In the genomic region with DNA sequence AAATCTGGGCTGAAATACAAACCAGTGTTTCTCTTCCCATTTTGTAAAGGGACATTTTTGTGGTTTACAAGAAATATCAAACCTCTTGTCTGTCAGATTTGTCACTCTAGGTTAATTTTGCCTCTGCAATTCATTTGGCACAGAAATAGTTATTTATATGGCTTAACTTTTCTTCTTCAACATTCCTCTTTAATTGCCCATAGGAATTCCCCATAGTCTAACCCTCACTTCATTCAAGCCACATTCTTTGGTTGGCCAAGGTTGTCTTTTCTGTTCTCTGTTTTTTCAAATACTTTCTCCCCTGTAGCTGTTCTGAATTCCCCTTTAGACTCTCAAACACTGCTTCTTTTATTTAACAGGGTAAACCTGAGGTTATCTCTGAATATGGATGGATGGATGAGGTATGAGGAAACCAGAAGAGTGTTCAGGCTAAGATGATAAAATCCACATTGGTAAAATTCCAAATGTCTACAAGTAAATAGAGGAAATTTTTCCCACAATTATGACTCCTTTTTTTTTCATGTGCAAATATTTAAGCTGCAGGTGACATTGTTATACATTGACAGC, we compare ENCODE assay signal across 29 mouse cellular contexts.
DNase-seq lines count a peak whose midpoint lies in the region; ATAC-seq and TF ChIP-seq lines count a peak whose summit lies in the region.
"Had no signal": no experiment of that assay in that cellular context is flagged by ENCODE, and none has a peak within 500 bp of the region (broad histone marks: within the 10 kb centered on the region; RNA-seq: fewer than 3 reads in every experiment).

No protein-coding gene starts in this region.

- no peak overlapping the region for H3K4me3 ChIP-seq in lung, embryonic 14.5 days (ENCODE audit: low read depth, low read length)
- no peak overlapping the region for H3K4me3 ChIP-seq in stomach, embryonic 15.5 days (replicated peaks)
- no peak overlapping the region for H3K4me3 ChIP-seq in stomach, postnatal 0 days (ENCODE audit: low read depth, low read length)
- no peak overlapping the region for H3K4me3 ChIP-seq in stomach, embryonic 16.5 days (replicated peaks; ENCODE audit: low read length)
- no peak overlapping the region for H3K4me3 ChIP-seq in forebrain, embryonic 16.5 days (replicated peaks; ENCODE audit: low read length)
- H3K4me3 ChIP-seq: embryonic facial prominence, embryonic 15.5 days; erythroblast, embryonic 14.5 days; forebrain, embryonic 13.5 days; heart, adult 2 months; heart, embryonic 10.5 days; heart, embryonic 13.5 days had no signal

- H3K9ac ChIP-seq in lung, embryonic 14.5 days: no peak overlapping the region
- no peak overlapping the region for H3K9ac ChIP-seq in stomach, embryonic 15.5 days
- no peak overlapping the region for H3K9ac ChIP-seq in stomach, postnatal 0 days (ENCODE audit: low read length)
- H3K9ac ChIP-seq in stomach, embryonic 16.5 days (ENCODE audit: low read length): no peak overlapping the region
- H3K9ac ChIP-seq in forebrain, embryonic 16.5 days (replicated peaks; ENCODE audit: low read depth, low read length): no peak overlapping the region
- H3K9ac ChIP-seq: embryonic facial prominence, embryonic 15.5 days; forebrain, embryonic 13.5 days; heart, embryonic 13.5 days; hindbrain, embryonic 14.5 days had no signal

- TF ChIP-seq EP300 in stomach, postnatal 0 days (optimal IDR thresholded peaks at IDR 0.05): no peak

- H3K27me3 ChIP-seq in lung, embryonic 14.5 days (ENCODE audit: insufficient read depth, low read length): no peaks in the 10 kb centered on the region
- H3K27me3 ChIP-seq in stomach, embryonic 15.5 days (replicated peaks): no peaks in the 10 kb centered on the region
- no peaks in the 10 kb centered on the region for H3K27me3 ChIP-seq in stomach, postnatal 0 days (ENCODE audit: control insufficient read depth, insufficient read depth, low read length)
- no peaks in the 10 kb centered on the region for H3K27me3 ChIP-seq in stomach, embryonic 16.5 days (ENCODE audit: control insufficient read depth, insufficient read depth, low read length)
- H3K27me3 ChIP-seq in forebrain, embryonic 16.5 days (replicated peaks; ENCODE audit: control insufficient read depth, insufficient read depth, low read length): no peaks in the 10 kb centered on the region
- H3K27me3 ChIP-seq: embryonic facial prominence, embryonic 15.5 days; forebrain, embryonic 13.5 days; heart, embryonic 13.5 days had no signal

- TF ChIP-seq CTCF in lung, embryonic 14.5 days (IDR thresholded peaks at IDR 0.05; ENCODE audit: low read depth): no peak
- no peak for TF ChIP-seq CTCF in stomach, postnatal 0 days (IDR thresholded peaks at IDR 0.05; ENCODE audit: low read depth)

- no peak; the same call in 1 of the 2 replicates for ATAC-seq in lung, embryonic 14.5 days (ENCODE audit: insufficient read depth)
- peak; percentile 72 for ATAC-seq in stomach, embryonic 15.5 days (ENCODE audit: insufficient read depth, low FRiP score, low read depth)
- ATAC-seq in stomach, postnatal 0 days (ENCODE audit: low FRiP score, low TSS enrichment): no peak
- ATAC-seq in stomach, embryonic 16.5 days (ENCODE audit: insufficient read depth, low FRiP score): peak; percentile 80; the same call in 1 of the 2 replicates
- no peak for ATAC-seq in forebrain, embryonic 16.5 days
- ATAC-seq: activated CD4-positive, CD25-positive, alpha-beta regulatory T cell, adult 4 months; forebrain, embryonic 13.5 days; hindbrain, postnatal 0 days; inflammation-experienced regulatory T-cells, adult 6 months; intestine, embryonic 16.5 days had no signal

- no peaks in the 10 kb centered on the region for H3K36me3 ChIP-seq in lung, embryonic 14.5 days (ENCODE audit: insufficient read depth)
- no peaks in the 10 kb centered on the region for H3K36me3 ChIP-seq in stomach, embryonic 15.5 days
- H3K36me3 ChIP-seq in stomach, postnatal 0 days (ENCODE audit: control insufficient read depth, insufficient read depth, low read length): no peaks in the 10 kb centered on the region
- no peaks in the 10 kb centered on the region for H3K36me3 ChIP-seq in stomach, embryonic 16.5 days (ENCODE audit: control insufficient read depth, insufficient read depth, low read length)
- no peaks in the 10 kb centered on the region for H3K36me3 ChIP-seq in forebrain, embryonic 16.5 days (ENCODE audit: control insufficient read depth, insufficient read depth)
- H3K36me3 ChIP-seq: embryonic facial prominence, embryonic 15.5 days; heart, embryonic 10.5 days; heart, embryonic 13.5 days had no signal

- no peak overlapping the region for H3K27ac ChIP-seq in lung, embryonic 14.5 days (ENCODE audit: low read depth)
- no peak overlapping the region for H3K27ac ChIP-seq in stomach, embryonic 15.5 days
- no peak overlapping the region for H3K27ac ChIP-seq in stomach, postnatal 0 days (replicated peaks)
- no peak overlapping the region for H3K27ac ChIP-seq in stomach, embryonic 16.5 days (ENCODE audit: low read length)
- no peak overlapping the region for H3K27ac ChIP-seq in forebrain, embryonic 16.5 days (ENCODE audit: low read length)
- H3K27ac ChIP-seq: embryonic facial prominence, embryonic 15.5 days; forebrain, embryonic 13.5 days; heart, adult 2 months; heart, embryonic 10.5 days; heart, embryonic 13.5 days; hindbrain, embryonic 14.5 days; hindbrain, postnatal 0 days had no signal

- no peaks in the 10 kb centered on the region for H3K4me1 ChIP-seq in lung, embryonic 14.5 days (ENCODE audit: insufficient read depth)
- H3K4me1 ChIP-seq in stomach, embryonic 15.5 days: no peaks in the 10 kb centered on the region
- H3K4me1 ChIP-seq in stomach, postnatal 0 days (replicated peaks; ENCODE audit: control insufficient read depth, insufficient read depth): no peaks in the 10 kb centered on the region
- H3K4me1 ChIP-seq in stomach, embryonic 16.5 days (ENCODE audit: control insufficient read depth, insufficient read depth, low read length): no peaks in the 10 kb centered on the region
- H3K4me1 ChIP-seq in forebrain, embryonic 16.5 days (replicated peaks; ENCODE audit: control insufficient read depth, insufficient read depth, low read length): no peaks in the 10 kb centered on the region
- H3K4me1 ChIP-seq: embryonic facial prominence, embryonic 15.5 days; forebrain, embryonic 13.5 days; heart, embryonic 10.5 days; heart, embryonic 13.5 days had no signal

- no peak overlapping the region for H3K4me2 ChIP-seq in lung, embryonic 14.5 days
- H3K4me2 ChIP-seq in stomach, embryonic 15.5 days: no peak overlapping the region
- no peak overlapping the region for H3K4me2 ChIP-seq in stomach, postnatal 0 days (replicated peaks; ENCODE audit: low read depth)
- no peak overlapping the region for H3K4me2 ChIP-seq in stomach, embryonic 16.5 days (ENCODE audit: low read depth, low read length)
- no peak overlapping the region for H3K4me2 ChIP-seq in forebrain, embryonic 16.5 days (ENCODE audit: low read length)
- H3K4me2 ChIP-seq: embryonic facial prominence, embryonic 15.5 days; forebrain, embryonic 13.5 days; heart, embryonic 13.5 days; hindbrain, embryonic 14.5 days had no signal

- peak; percentile 23 for DNase-seq in lung, embryonic 14.5 days
- no peak for DNase-seq in lung, postnatal 14 days
- no peak for DNase-seq in stomach, postnatal 0 days (ENCODE audit: low spot score)
- peak; percentile 41 for DNase-seq in NIH3T3 (ENCODE audit: low read depth)
- DNase-seq in gastrocnemius, postnatal 4 days (ENCODE audit: low spot score in 2 of 2): no peak
- DNase-seq: adrenal gland, adult 8-10 months; adrenal gland, postnatal 25 days; cerebellum, adult 11-12 months; cerebellum, adult 8-10 months; cerebellum, postnatal 10 days; cerebellum, postnatal 36 days; embryo, embryonic 11 days; gastrocnemius, postnatal 25 days; heart, adult 2 months; heart, postnatal 14 days; heart, postnatal 4 days had no signal

- H3K9me3 ChIP-seq in lung, embryonic 14.5 days (ENCODE audit: low read depth, low read length): no peaks in the 10 kb centered on the region
- H3K9me3 ChIP-seq in stomach, embryonic 15.5 days: no peaks in the 10 kb centered on the region
- H3K9me3 ChIP-seq in stomach, postnatal 0 days (ENCODE audit: control insufficient read depth, low read length): no peaks in the 10 kb centered on the region
- no peaks in the 10 kb centered on the region for H3K9me3 ChIP-seq in stomach, embryonic 16.5 days (replicated peaks; ENCODE audit: control insufficient read depth, low read length)
- H3K9me3 ChIP-seq in forebrain, embryonic 16.5 days (ENCODE audit: control insufficient read depth, low read length): no peaks in the 10 kb centered on the region
- H3K9me3 ChIP-seq: embryonic facial prominence, embryonic 15.5 days; forebrain, embryonic 13.5 days; heart, embryonic 10.5 days; heart, embryonic 13.5 days had no signal

Comparison
In these comparisons a context has a peak if more than half of its experiments do, and no peak if none do; other contexts are left out.
1. ATAC-seq: peak in stomach, embryonic 15.5 days (single experiment) and stomach, embryonic 16.5 days (single experiment); none in lung, embryonic 14.5 days (single experiment), stomach, postnatal 0 days (single experiment) and forebrain, embryonic 16.5 days (single experiment).
2. DNase-seq: peak in lung, embryonic 14.5 days (single experiment) and NIH3T3 (single experiment); none in lung, postnatal 14 days (single experiment), stomach, postnatal 0 days (single experiment) and gastrocnemius, postnatal 4 days (0 of 2).